Mouse (Mus musculus): ENCODE measurements at regions not wholly inside any gene's neighbourhood (a gene's known extent, or its start where the extent isn't known, plus 50 kb on each side); places are given as distances from the start of the nearest gene placed in this dataset.
A peak's percentile ranks its signal among the peaks of the same experiment; 100 is the strongest.

DNA sequence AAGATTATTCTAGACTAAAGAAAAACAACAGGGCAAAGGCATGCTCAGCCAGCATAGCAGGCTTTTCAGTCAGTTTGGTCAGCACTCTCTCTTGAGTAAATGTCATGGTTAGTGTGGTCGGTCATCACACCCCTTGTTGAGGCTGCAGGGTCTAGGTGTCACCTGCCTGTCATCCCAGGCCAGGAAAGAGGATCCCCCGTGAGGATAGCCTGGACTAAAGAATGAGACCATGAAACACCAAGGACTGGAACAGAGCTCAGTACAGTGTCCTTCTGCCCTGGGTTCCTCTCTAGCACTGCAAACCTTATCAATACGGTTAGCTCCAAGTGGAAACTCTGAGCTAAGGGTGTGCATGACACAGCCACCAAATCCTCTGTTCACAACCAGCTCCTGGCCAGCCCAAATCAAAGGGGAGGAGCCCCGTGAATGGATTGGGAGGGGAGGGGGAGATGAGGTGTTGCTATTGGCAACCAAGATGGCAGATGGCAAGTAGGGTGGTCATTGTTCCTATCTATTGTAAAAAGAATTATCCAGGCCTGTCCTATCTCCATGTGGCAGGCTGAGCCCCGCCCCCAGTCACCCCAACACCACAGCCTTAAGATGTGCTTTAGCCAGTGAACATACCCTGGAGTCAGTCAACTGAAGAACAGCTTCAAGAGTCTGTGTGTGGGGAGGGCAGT is 87.4 kb downstream of the Cstad start:
- H3K27ac ChIP-seq (replicated peaks): no peak overlapping the region
- H3K9me3 ChIP-seq (replicated peaks): 0 out of 2 replicates have a peak, but pooled peaks cover 5% of the 10 kb centered on the region
- H3K4me2 ChIP-seq: no peak overlapping the region
- H3K36me3 ChIP-seq: no peaks in the 10 kb centered on the region
- H3K4me1 ChIP-seq: peaks cover 35% of the 10 kb centered on the region
- ATAC-seq (ENCODE audit: low FRiP score): no peak
- no peak overlapping the region for H3K9ac ChIP-seq (replicated peaks)
- no peaks in the 10 kb centered on the region for H3K27me3 ChIP-seq (replicated peaks)
- H3K4me3 ChIP-seq (replicated peaks): no peak overlapping the region
- WGBS: 45% methylated on average over 5 of the region's 5 CpGs

GRCm38 (mm10) chr2:30681642-30682041 is 86.8 kb downstream of the Cstad start:
- no peak overlapping the region for H3K27ac ChIP-seq (replicated peaks)
- H3K4me3 ChIP-seq (replicated peaks): no peak overlapping the region
- no peak for ATAC-seq (ENCODE audit: low FRiP score)
- no peak overlapping the region for H3K4me2 ChIP-seq
- 0 out of 2 replicates have a peak, but pooled peaks cover 5% of the 10 kb centered on the region for H3K9me3 ChIP-seq (replicated peaks)
- no peaks in the 10 kb centered on the region for H3K27me3 ChIP-seq (replicated peaks)
- no peak overlapping the region for H3K9ac ChIP-seq (replicated peaks)
- no peaks in the 10 kb centered on the region for H3K36me3 ChIP-seq
- H3K4me1 ChIP-seq: peaks cover 35% of the 10 kb centered on the region
- WGBS: 53% methylated on average over 2 of the region's 2 CpGs

GRCm38 (mm10) chr2:30679041-30679440 is 84.2 kb downstream of the Cstad start:
- Histone ChIP-seq H3K9ac (replicated peaks) (no peak overlapping the region), H3K4me1 (peaks cover 30% of the 10 kb centered on the region), H3K36me3 (no peaks in the 10 kb centered on the region), H3K27ac (replicated peaks) (no peak overlapping the region), H3K4me3 (replicated peaks) (no peak overlapping the region), H3K9me3 (replicated peaks) (0 out of 2 replicates have a peak, but pooled peaks cover 5% of the 10 kb centered on the region), H3K4me2 (no peak overlapping the region), H3K27me3 (replicated peaks) (no peaks in the 10 kb centered on the region)
- ATAC-seq (ENCODE audit: low FRiP score): no peak

- peak overlapping the region; percentile 56 for H3K9ac ChIP-seq (replicated peaks)
- H3K36me3 ChIP-seq: no peaks in the 10 kb centered on the region
- H3K4me3 ChIP-seq (replicated peaks): peak overlapping the region; percentile 25
- peak; percentile 32 for ATAC-seq (ENCODE audit: low FRiP score)
- 11% methylated on average over 5 of the region's 5 CpGs for WGBS
- H3K27me3 ChIP-seq (replicated peaks): no peaks in the 10 kb centered on the region
- H3K9me3 ChIP-seq (replicated peaks): 0 out of 2 replicates have a peak, but pooled peaks cover 5% of the 10 kb centered on the region
- peaks cover 30% of the 10 kb centered on the region for H3K4me1 ChIP-seq
- peak overlapping the region; percentile 95 for H3K27ac ChIP-seq (replicated peaks)
- H3K4me2 ChIP-seq: peak overlapping the region; percentile 64
These were observed 82.7 kb downstream of the Cstad start for GRCm38 (mm10) chr2:30677498-30677897.

- under 1% methylated on average over 40 of the region's 44 CpGs for WGBS
- H3K9ac ChIP-seq (replicated peaks): peak overlapping the region; percentile 56
These were observed 82.1 kb downstream of the Cstad start for GRCm38 (mm10) chr2:30676833-30677459.

DNA sequence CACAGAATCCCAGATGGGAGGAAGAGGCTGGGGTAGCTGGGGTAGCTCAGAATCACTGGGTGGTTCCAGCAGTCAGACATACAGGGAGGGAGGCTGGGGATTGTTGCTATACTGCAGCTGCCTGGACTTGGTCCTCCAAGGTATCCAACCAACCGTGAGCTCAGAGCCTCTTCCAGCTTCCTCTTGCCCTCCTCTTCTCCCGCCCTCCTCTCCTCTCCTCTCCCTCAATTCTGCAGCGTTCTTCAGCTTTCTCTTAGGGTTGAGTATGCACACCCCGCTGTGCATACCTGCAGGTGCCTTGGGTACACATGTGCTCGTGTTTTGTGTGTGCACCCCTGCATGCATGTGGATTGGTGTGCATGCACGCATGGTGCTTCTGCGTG is 81.6 kb downstream of the Cstad start:
- WGBS: 6% methylated on average over 6 of the region's 7 CpGs
- peak; percentile 35 for ATAC-seq (ENCODE audit: low FRiP score)

More at GRCm38 (mm10) chr2:30676833-30677459, 82.1 kb downstream of the Cstad start:
- Histone ChIP-seq H3K9me3 (replicated peaks) (0 out of 2 replicates have a peak, but pooled peaks cover 5% of the 10 kb centered on the region), H3K36me3 (no peaks in the 10 kb centered on the region), H3K4me3 (replicated peaks) (peak overlapping the region; percentile 25), H3K27me3 (replicated peaks) (no peaks in the 10 kb centered on the region), H3K4me1 (peaks cover 28% of the 10 kb centered on the region), H3K27ac (replicated peaks) (peak overlapping the region; percentile 95), H3K4me2 (peak overlapping the region; percentile 64)
- ATAC-seq (ENCODE audit: low FRiP score): peak; percentile 82

GRCm38 (mm10) chr2:30675839-30676238 is 81.0 kb downstream of the Cstad start:
- WGBS: 88% methylated on average over 2 of the region's 2 CpGs
- Histone ChIP-seq H3K27me3 (replicated peaks) (no peaks in the 10 kb centered on the region), H3K4me2 (no peak overlapping the region), H3K27ac (replicated peaks) (peak overlapping the region; percentile 95), H3K4me3 (replicated peaks) (no peak overlapping the region), H3K9me3 (replicated peaks) (0 out of 2 replicates have a peak, but pooled peaks cover 5% of the 10 kb centered on the region), H3K36me3 (no peaks in the 10 kb centered on the region), H3K4me1 (peaks cover 30% of the 10 kb centered on the region), H3K9ac (replicated peaks) (no peak overlapping the region)
- ATAC-seq (ENCODE audit: low FRiP score): no peak

More for the DNA sequence above, 81.6 kb downstream of the Cstad start:
- peak overlapping the region; percentile 64 for H3K4me2 ChIP-seq
- H3K9ac ChIP-seq (replicated peaks): peak overlapping the region; percentile 56; the same call in 1 of the 2 replicates
- H3K27me3 ChIP-seq (replicated peaks): no peaks in the 10 kb centered on the region
- H3K9me3 ChIP-seq (replicated peaks): 0 out of 2 replicates have a peak, but pooled peaks cover 5% of the 10 kb centered on the region
- peak overlapping the region; percentile 25 for H3K4me3 ChIP-seq (replicated peaks)
- no peaks in the 10 kb centered on the region for H3K36me3 ChIP-seq
- peak overlapping the region; percentile 95 for H3K27ac ChIP-seq (replicated peaks)
- H3K4me1 ChIP-seq: peaks cover 28% of the 10 kb centered on the region

DNA sequence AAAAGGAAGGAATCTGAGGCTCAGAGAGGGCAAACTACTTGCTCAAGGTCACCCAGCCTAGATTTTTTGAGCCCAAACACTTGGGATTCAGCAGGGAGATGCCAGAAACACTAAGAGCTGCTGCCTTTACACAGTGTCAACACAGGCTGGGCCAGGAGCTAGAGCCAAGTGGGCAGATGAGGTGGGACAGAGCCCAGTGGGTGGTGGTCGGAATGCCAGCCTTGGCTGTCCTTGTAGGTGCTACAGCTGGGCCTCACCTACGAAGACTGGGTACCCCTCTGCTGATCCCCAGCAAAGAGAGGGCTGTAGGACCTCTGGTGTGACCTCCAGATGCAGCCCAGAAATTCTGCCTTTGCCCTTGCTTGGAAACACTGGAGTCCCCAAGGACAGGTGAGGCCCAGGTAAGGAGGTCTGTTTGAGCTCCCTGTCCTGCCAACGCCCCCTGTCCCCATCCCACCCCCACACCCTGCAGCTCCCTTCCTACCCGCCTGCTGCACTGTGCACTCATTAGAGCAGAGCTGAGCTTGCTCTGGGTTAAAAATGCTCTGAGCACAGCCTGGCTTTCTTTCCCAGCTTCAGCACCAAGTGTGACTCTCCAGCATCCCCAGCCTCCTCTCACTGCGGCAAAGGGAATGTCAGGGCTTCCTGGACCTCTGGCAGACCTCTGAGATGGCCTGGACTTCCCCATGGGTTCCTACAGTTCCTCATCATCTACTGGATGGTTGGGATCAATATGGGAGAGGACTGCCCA is 76.2 kb downstream of the Cstad start:
- WGBS: 81% methylated on average over 5 of the region's 5 CpGs
- no peak overlapping the region for H3K4me3 ChIP-seq (replicated peaks)
- peaks cover 32% of the 10 kb centered on the region for H3K4me1 ChIP-seq
- no peak overlapping the region for H3K4me2 ChIP-seq
- H3K9me3 ChIP-seq (replicated peaks): no peaks in the 10 kb centered on the region
- H3K36me3 ChIP-seq: no peaks in the 10 kb centered on the region
- H3K27me3 ChIP-seq (replicated peaks): no peaks in the 10 kb centered on the region
- H3K9ac ChIP-seq (replicated peaks): no peak overlapping the region
- no peak for ATAC-seq (ENCODE audit: low FRiP score)
- 0 out of 2 replicates have a peak overlapping the region, but pooled peaks have one; percentile 51 for H3K27ac ChIP-seq (replicated peaks)

DNA sequence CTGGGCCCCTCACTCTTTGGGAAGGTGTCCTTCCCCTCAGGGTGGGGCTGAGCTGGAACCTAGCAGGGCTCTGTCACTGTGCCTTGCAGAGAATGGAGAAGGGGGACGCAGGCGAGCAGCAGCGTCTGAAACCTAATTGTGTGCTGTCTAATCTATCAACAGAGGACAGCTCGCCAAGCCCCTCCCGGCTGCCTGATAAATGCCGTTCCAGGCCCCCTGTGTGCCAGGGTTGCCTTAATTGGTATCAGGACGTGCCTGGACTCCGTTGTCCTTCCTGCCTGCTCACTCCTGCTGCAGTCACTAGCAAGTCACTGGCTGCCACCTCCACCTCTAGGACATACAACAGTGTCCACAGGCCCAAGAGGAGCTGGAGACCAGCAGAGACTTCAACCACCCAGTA is 72.6 kb downstream of the Cstad start:
- no peak overlapping the region for H3K9ac ChIP-seq (replicated peaks)
- no peaks in the 10 kb centered on the region for H3K36me3 ChIP-seq
- 0 out of 2 replicates have a peak, but pooled peaks have one; percentile 46 for ATAC-seq (ENCODE audit: low FRiP score)
- no peak overlapping the region for H3K4me3 ChIP-seq (replicated peaks)
- peak overlapping the region; percentile 48 for H3K27ac ChIP-seq (replicated peaks)
- no peaks in the 10 kb centered on the region for H3K27me3 ChIP-seq (replicated peaks)
- no peaks in the 10 kb centered on the region for H3K9me3 ChIP-seq (replicated peaks)
- under 1% methylated on average over 8 of the region's 8 CpGs for WGBS
- no peak overlapping the region for H3K4me2 ChIP-seq
- H3K4me1 ChIP-seq: peaks cover 32% of the 10 kb centered on the region

DNA sequence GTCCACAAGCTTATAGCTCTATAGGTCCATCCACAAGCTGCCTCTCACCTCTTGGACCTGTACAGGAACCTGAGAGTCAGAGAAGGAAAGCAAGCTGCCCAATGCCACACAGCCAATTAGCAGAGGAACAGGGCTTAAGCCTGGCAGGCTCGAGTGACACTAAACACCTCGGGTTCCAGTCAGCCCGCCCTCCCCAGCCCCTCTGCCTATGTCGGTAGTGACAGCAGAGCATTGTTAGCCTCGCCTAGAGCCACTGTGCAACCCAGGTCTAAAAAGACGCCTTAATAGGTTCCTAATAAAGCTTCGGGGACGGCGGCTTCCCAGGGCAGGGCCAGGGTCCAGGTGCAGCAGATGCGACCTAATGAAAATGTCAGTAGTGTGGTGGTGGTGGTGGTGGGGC is 66.3 kb downstream of the Cstad start:
- H3K4me3 ChIP-seq (replicated peaks): no peak overlapping the region
- no peaks in the 10 kb centered on the region for H3K9me3 ChIP-seq (replicated peaks)
- H3K9ac ChIP-seq (replicated peaks): peak overlapping the region; percentile 21
- peaks cover 65% of the 10 kb centered on the region for H3K4me1 ChIP-seq
- no peak overlapping the region for H3K4me2 ChIP-seq
- WGBS: 31% methylated on average over 10 of the region's 10 CpGs
- H3K36me3 ChIP-seq: no peaks in the 10 kb centered on the region
- no peaks in the 10 kb centered on the region for H3K27me3 ChIP-seq (replicated peaks)
- peak overlapping the region; percentile 98 for H3K27ac ChIP-seq (replicated peaks)
- ATAC-seq (ENCODE audit: low FRiP score): no peak

DNA sequence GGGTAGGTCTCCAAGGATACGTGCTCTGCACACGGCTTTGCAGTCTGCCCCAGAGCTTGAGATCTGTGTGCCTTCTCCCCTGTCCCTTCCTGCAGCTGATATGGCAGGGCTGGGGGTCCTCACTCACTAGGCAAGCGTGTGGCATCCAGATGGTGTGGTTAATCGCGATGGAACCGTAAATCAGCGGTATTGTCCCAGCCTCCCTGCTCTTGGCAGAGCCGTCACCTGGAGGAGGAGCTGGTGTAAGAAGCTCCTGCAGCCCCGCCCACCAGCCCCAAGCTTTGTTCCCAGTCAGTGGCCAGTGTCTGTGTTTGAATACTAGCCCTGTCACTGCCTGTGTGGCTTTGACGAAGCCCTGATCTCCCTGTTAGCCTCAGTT is 65.8 kb downstream of the Cstad start:
- WGBS: 5% methylated on average over 10 of the region's 10 CpGs
- Histone ChIP-seq H3K27ac (replicated peaks) (peak overlapping the region; percentile 98), H3K4me3 (replicated peaks) (no peak overlapping the region), H3K4me1 (peaks cover 71% of the 10 kb centered on the region), H3K4me2 (0 out of 2 replicates have a peak overlapping the region, but pooled peaks have one; percentile 5), H3K27me3 (replicated peaks) (no peaks in the 10 kb centered on the region), H3K9me3 (replicated peaks) (no peaks in the 10 kb centered on the region), H3K36me3 (no peaks in the 10 kb centered on the region), H3K9ac (replicated peaks) (peak overlapping the region; percentile 21; the same call in 1 of the 2 replicates)
- ATAC-seq (ENCODE audit: low FRiP score): peak; percentile 22
